Comparison of ENCODE assay signal across 11 mouse cellular contexts in genomic region chr2:5762031-5762430, GRCm38 (mm10).
"Had no signal": no experiment of that assay in that cellular context is flagged by ENCODE, and none has a peak within 500 bp of the region (broad histone marks: within the 10 kb centered on the region; RNA-seq: fewer than 3 reads in every experiment).

No protein-coding gene starts in this region.

- H3K27ac ChIP-seq: limb, embryonic 12.5 days; lung, embryonic 15.5 days; macrophage; midbrain, embryonic 13.5 days; neural tube, embryonic 15.5 days had no signal

- H3K9me3 ChIP-seq: limb, embryonic 12.5 days; lung, embryonic 15.5 days; neural tube, embryonic 15.5 days had no signal

- H3K4me1 ChIP-seq: limb, embryonic 12.5 days; lung, embryonic 15.5 days; midbrain, embryonic 13.5 days; neural tube, embryonic 15.5 days had no signal

- DNase-seq: kidney, postnatal 10 days; lung, postnatal 14 days; right cerebral cortex, adult 18-20 months; right cerebral cortex, postnatal 25 days; thymus, postnatal 4 days had no signal

- H3K36me3 ChIP-seq: limb, embryonic 12.5 days; lung, embryonic 15.5 days; midbrain, embryonic 13.5 days; neural tube, embryonic 15.5 days had no signal

- H3K4me3 ChIP-seq: limb, embryonic 12.5 days; lung, embryonic 15.5 days; midbrain, embryonic 13.5 days; myocyte; neural tube, embryonic 15.5 days had no signal

- H3K27me3 ChIP-seq: limb, embryonic 12.5 days; lung, embryonic 15.5 days; midbrain, embryonic 13.5 days; neural tube, embryonic 15.5 days had no signal
